Mouse (Mus musculus) MEL (cell line): Measurements from ENCODE around the gene Tmem30b. TPM values are rescaled to one million over a fixed set of nuclear protein-coding genes. Genes with fewer than 3 reads are reported as not detected.

ENCODE experiments used
- DNase-seq: peaks from one replicate; pipeline ENCODE4 v3.0.0; 2011; ENCODE audit warnings: low read depth, low spot score
- H3K27ac ChIP-seq: 2 replicates; pipeline ENCODE4 v1.5.1; 2012; ENCODE audit warnings: low read depth, mild to moderate bottlenecking, control low read depth, low read length, moderate library complexity; ENCODE audit not compliant: control insufficient read depth
- H3K27me3 ChIP-seq, 2 experiments: fragments of 150-350 bp in 1 of 2; sonication (generic) in 1 of 2; 2 replicates each; pipeline ENCODE4 v1.6.1; 2012; ENCODE audit warnings: low read length in 2 of 2, mild to moderate bottlenecking in 2 of 2, improper control_type of control experiment in 1 of 2, moderate library complexity in 1 of 2; ENCODE audit not compliant: insufficient read depth in 2 of 2, control insufficient read depth in 1 of 2
- H3K36me3 ChIP-seq, 2 experiments: 2 replicates each; pipeline ENCODE4 v1.6.1; 2012 to 2014; ENCODE audit warnings: low read length in 2 of 2, improper control_type of control experiment in 1 of 2, inconsistent platforms in 1 of 2, mild to moderate bottlenecking in 1 of 2; ENCODE audit not compliant: insufficient read depth in 2 of 2, control insufficient read depth in 1 of 2
- H3K4me1 ChIP-seq, 2 experiments: fragments of 150-350 bp in 1 of 2; sonication (generic) in 1 of 2; 2 replicates each; pipeline ENCODE4 v1.6.1; 2012; ENCODE audit warnings: low read length in 2 of 2, improper control_type of control experiment in 1 of 2, mild to moderate bottlenecking in 1 of 2; ENCODE audit not compliant: insufficient read depth in 2 of 2, control insufficient read depth in 1 of 2
- H3K4me3 ChIP-seq, 2 experiments: fragments of 150-350 bp in 1 of 2; sonication (generic) in 1 of 2; 2 replicates each; pipeline ENCODE4 v1.5.1; 2012; ENCODE audit warnings: low read depth in 2 of 2, low read length in 2 of 2, mild to moderate bottlenecking in 2 of 2, moderate library complexity in 2 of 2, control low read depth in 1 of 2, improper control_type of control experiment in 1 of 2; ENCODE audit not compliant: control insufficient read depth in 1 of 2, insufficient read depth in 1 of 2
- H3K79me2 ChIP-seq: 2 replicates; pipeline ENCODE4 v1.6.1; 2012; ENCODE audit warnings: mild to moderate bottlenecking, low read length, moderate library complexity; ENCODE audit not compliant: control insufficient read depth, poor library complexity, insufficient read depth
- H3K9ac ChIP-seq: 2 replicates; pipeline ENCODE4 v1.6.1; 2012; ENCODE audit warnings: low read depth, mild to moderate bottlenecking, control low read depth, low read length, moderate library complexity; ENCODE audit not compliant: control insufficient read depth, poor library complexity, severe bottlenecking
- H3K9me3 ChIP-seq: fragments of 150-350 bp; sonication (generic); replicated peaks from 2 replicates; pipeline ENCODE4 v1.6.1; 2012; ENCODE audit warnings: mild to moderate bottlenecking, low read length, improper control_type of control experiment, moderate library complexity; ENCODE audit not compliant: insufficient read depth
- CHD1 ChIP-seq: IDR thresholded peaks from 2 replicates; pipeline ENCODE4 v1.6.1; 2012; ENCODE audit warnings: low read depth, mild to moderate bottlenecking, inconsistent platforms, low read length, improper control_type of control experiment
- CHD2 ChIP-seq: IDR thresholded peaks from 2 replicates; pipeline ENCODE4 v1.6.1; 2011; ENCODE audit warnings: low read length, improper control_type of control experiment
- CTCF ChIP-seq, 3 experiments: IDR thresholded peaks in 2 of 3; conservative IDR thresholded peaks in 1 of 3; 2 replicates each; pipeline ENCODE4 v1.5.1; 2011 to 2012; ENCODE audit warnings: low read length in 3 of 3, low read depth in 2 of 3, mild to moderate bottlenecking in 2 of 3, improper control_type of control experiment in 1 of 3, inconsistent platforms in 1 of 3, mixed read lengths in 1 of 3, moderate library complexity in 1 of 3; ENCODE audit not compliant: control insufficient read depth in 1 of 3, insufficient read depth in 1 of 3, poor library complexity in 1 of 3, severe bottlenecking in 1 of 3
- ETS1 ChIP-seq: IDR thresholded peaks from 2 replicates; pipeline ENCODE4 v1.6.1; 2012; ENCODE audit warnings: low read depth, mild to moderate bottlenecking, inconsistent platforms, low read length, improper control_type of control experiment, moderate library complexity
- GABPA ChIP-seq: IDR thresholded peaks from 2 replicates; pipeline ENCODE4 v1.6.1; 2012; ENCODE audit warnings: low read depth, mild to moderate bottlenecking, inconsistent platforms, low read length, improper control_type of control experiment, moderate library complexity
- GATA1 ChIP-seq: IDR thresholded peaks from 2 replicates; pipeline ENCODE4 v1.6.1; 2011; ENCODE audit warnings: low read depth, low read length, improper control_type of control experiment
- MAFK ChIP-seq: IDR thresholded peaks from 2 replicates; pipeline ENCODE4 v1.6.1; 2011; ENCODE audit warnings: low read depth, mild to moderate bottlenecking, low read length, improper control_type of control experiment, borderline replicate concordance
- MXI1 ChIP-seq: IDR thresholded peaks from 2 replicates; pipeline ENCODE4 v1.6.1; 2011; ENCODE audit warnings: mild to moderate bottlenecking, low read depth, low read length, improper control_type of control experiment
- MYC ChIP-seq: IDR thresholded peaks from 2 replicates; pipeline ENCODE4 v1.6.1; 2011; ENCODE audit warnings: low read depth, mild to moderate bottlenecking, low read length, improper control_type of control experiment, moderate library complexity
- POLR2A ChIP-seq, 2 experiments: IDR thresholded peaks; 2 replicates each; pipeline ENCODE4 v1.6.1; 2011 to 2012; ENCODE audit warnings: low read length in 2 of 2, mild to moderate bottlenecking in 2 of 2, control low read depth in 1 of 2, improper control_type of control experiment in 1 of 2, low read depth in 1 of 2, moderate library complexity in 1 of 2; ENCODE audit not compliant: control insufficient read depth in 1 of 2, insufficient read depth in 1 of 2, poor library complexity in 1 of 2
- RAD21 ChIP-seq: IDR thresholded peaks from 2 replicates; pipeline ENCODE4 v1.6.1; 2011; ENCODE audit warnings: mild to moderate bottlenecking, low read depth, low read length, improper control_type of control experiment
- RCOR1 ChIP-seq: IDR thresholded peaks from 2 replicates; pipeline ENCODE4 v1.6.1; 2012; ENCODE audit warnings: low read depth, mild to moderate bottlenecking, inconsistent platforms, low read length, improper control_type of control experiment
- TAL1 ChIP-seq: IDR thresholded peaks from 2 replicates; pipeline ENCODE4 v1.6.1; 2012; ENCODE audit warnings: mild to moderate bottlenecking, inconsistent platforms, low read length, moderate library complexity, mixed read lengths
- TBP ChIP-seq: IDR thresholded peaks from 2 replicates; pipeline ENCODE4 v1.8.0; 2011; ENCODE audit warnings: low read depth, low read length, improper control_type of control experiment
- USF1 ChIP-seq: IDR thresholded peaks from 2 replicates; pipeline ENCODE4 v1.6.1; 2014; ENCODE audit warnings: low read depth, mild to moderate bottlenecking, inconsistent platforms, low read length, improper control_type of control experiment, moderate library complexity
- ZC3H11A ChIP-seq: IDR thresholded peaks from 2 replicates; pipeline ENCODE4 v1.6.1; 2012; ENCODE audit warnings: low read depth, mild to moderate bottlenecking, inconsistent platforms, low read length, improper control_type of control experiment
- ZMIZ1 ChIP-seq: IDR thresholded peaks from 2 replicates; pipeline ENCODE4 v1.6.1; 2012; ENCODE audit warnings: low read depth, mild to moderate bottlenecking, inconsistent platforms, low read length, improper control_type of control experiment, moderate library complexity
- polyA plus RNA-seq, 2 experiments: library from polyadenylated mRNA; stranded (reverse) in 1 of 2; unstranded in 1 of 2; fragments of >175 nt in 1 of 2; fragments of >200 nt in 1 of 2; gene quantifications; 2 replicates each; pipeline versions ENCODE4 v1.2.1 to v1.2.4; 2012; ENCODE audit warnings: low replicate concordance in 2 of 2, low read depth in 1 of 2; ENCODE audit not compliant: insufficient read length in 2 of 2, insufficient read depth in 1 of 2, missing spikeins in 1 of 2
- total RNA-seq: library from RNA; depleted of rRNA; stranded (reverse); fragments of 300-350 nt; gene quantifications from 2 replicates; pipeline ENCODE4 v1.2.3, GENCODE M21; 2012

Gene Tmem30b
- total and polyA plus RNA-seq, 3 experiments: not detected

DNA sequence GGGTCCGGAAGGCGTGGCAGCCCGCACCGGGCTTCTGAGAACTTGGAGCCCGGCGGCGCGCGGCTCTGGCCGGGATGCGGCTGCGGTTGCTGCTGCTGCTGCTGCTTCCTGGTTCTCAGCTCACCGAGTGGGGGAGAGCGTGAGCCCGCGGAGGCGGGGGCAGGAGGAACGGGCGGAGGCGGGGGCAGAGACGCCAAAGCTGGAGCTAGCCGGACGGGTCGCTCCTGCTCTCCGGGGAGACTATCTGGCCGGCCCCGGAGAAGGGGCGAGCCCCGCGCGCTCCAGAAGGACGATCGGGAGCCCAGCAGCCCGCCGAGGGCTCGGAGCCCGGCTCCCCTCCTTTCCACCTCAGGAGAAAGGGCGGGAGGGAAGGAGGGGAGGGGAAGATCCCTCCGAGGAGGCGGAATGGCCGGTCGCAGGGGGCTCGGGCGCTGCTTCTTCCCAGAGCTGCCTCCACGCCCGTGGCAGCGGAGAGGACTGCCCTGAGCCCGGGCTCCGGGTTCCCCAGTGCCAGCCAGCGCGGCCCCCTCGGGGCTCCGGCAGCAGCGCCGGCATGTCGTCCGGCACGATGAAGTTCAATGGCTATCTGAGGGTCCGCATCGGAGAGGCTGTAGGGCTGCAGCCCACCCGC, 38.5 kb upstream of the Tmem30b start, which contains the start of gene Prkch (continued):
- TF ChIP-seq POLR2A (IDR thresholded peaks at IDR 0.05; ENCODE audit: control insufficient read depth in 1 of 2, insufficient read depth in 1 of 2, low read depth in 1 of 2, low read length in 2 of 2, poor library complexity in 1 of 2): no peak

GRCm38 (mm10) chr12:73583813-73584609, 37.8 kb upstream of the Tmem30b start:
- H3K9ac ChIP-seq: no peak overlapping the region
- H3K4me3 ChIP-seq: no peak overlapping the region
- no peak overlapping the region for H3K27ac ChIP-seq
- DNase-seq: no peak
- H3K36me3 ChIP-seq: no peaks in the 10 kb centered on the region
- TF ChIP-seq GABPA: no peak
- no peak for TF ChIP-seq MYC
- no peak for TF ChIP-seq RAD21
- TF ChIP-seq CHD2: no peak
- no peak for TF ChIP-seq USF1
- no peak for TF ChIP-seq MAFK
- TF ChIP-seq TAL1: no peak
- TF ChIP-seq TBP: no peak
- TF ChIP-seq CTCF (IDR thresholded peaks at IDR 0.05 in 2 of 3, conservative IDR thresholded peaks at IDR 0.05 in 1 of 3; ENCODE audit: control insufficient read depth in 1 of 3, insufficient read depth in 1 of 3, low read depth in 2 of 3, low read length in 3 of 3, poor library complexity in 1 of 3, severe bottlenecking in 1 of 3): no peak
- TF ChIP-seq ETS1: no peak
- TF ChIP-seq ZMIZ1: no peak
- TF ChIP-seq RCOR1: no peak
- no peak for TF ChIP-seq GATA1
- no peaks in the 10 kb centered on the region for H3K79me2 ChIP-seq
- no peaks in the 10 kb centered on the region for H3K9me3 ChIP-seq
- no peaks in the 10 kb centered on the region for H3K27me3 ChIP-seq
- no peaks in the 10 kb centered on the region for H3K4me1 ChIP-seq

DNA sequence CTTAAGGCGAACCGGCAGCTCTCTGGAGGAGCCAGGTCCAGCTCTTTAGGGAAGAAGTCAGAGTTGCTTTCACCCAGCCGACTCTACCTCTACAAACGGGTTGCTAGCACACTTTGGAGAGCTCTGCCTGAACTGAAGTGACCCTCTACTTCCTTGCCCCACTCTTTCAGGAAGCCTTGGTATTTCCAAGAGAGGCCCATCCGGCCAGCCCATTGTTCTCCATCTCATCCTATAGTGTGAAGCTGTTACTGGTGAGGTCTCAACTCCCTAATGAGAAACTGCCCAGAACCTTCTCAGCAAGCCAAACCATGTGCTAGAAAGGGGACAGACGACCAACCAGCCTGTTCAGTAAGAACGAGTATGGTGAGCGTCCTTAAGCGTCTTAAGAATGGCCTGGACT, 37.1 kb upstream of the Tmem30b start:
- no peak overlapping the region for H3K4me3 ChIP-seq
- TF ChIP-seq ZC3H11A (no peak), CHD1 (no peak), MXI1 (no peak), MYC (no peak)
- TF ChIP-seq, all 39 proteins: peak for 0
- H3K9me3 ChIP-seq: no peaks in the 10 kb centered on the region
- H3K4me1 ChIP-seq: no peaks in the 10 kb centered on the region
- H3K27me3 ChIP-seq: no peaks in the 10 kb centered on the region
- no peaks in the 10 kb centered on the region for H3K79me2 ChIP-seq
- no peaks in the 10 kb centered on the region for H3K36me3 ChIP-seq
- no peak overlapping the region for H3K9ac ChIP-seq
- DNase-seq: no peak
- H3K27ac ChIP-seq: no peak overlapping the region
